Comparison of ENCODE assay signal across 8 mouse cellular contexts in the genomic region with DNA sequence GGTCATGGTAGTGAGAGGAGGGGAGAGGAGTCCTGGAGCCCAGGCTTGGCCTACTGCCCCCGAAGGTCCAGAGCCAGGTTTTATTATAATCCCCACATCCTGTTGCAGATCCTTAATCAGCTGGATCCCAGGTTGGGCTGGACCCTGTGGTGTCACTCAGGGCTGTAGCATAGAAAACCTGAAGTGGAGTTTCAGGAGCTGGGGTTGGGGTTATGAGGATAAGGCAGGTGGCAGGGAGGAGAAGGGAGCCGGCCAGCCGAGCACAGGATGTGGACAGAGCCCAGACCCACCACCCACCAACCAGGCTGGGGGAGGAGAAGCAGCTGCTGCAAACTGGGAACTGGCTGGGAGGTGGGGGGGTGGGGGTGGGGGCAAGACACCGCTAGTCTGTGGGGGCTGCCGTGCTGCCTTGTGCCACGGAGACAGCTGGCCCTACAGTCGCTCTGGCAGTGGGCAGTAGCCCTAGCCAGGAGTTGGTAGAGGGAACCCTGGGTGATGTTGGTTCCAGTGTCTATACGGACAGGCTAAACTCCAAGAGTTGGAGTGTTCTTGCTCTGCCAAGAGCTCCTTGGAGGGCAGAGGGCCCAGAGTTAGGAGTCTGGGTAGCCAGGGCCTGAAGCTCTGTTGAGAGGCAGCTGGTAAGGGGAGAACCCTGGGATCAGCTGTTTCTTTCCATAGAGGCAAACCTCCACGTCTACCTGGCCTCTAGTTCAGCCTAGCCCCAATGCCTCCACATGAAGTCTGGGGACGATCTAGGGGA.
DNase-seq lines count a peak whose midpoint lies in the region; ATAC-seq and TF ChIP-seq lines count a peak whose summit lies in the region.

No protein-coding gene starts in this region.

- H3K4me2 ChIP-seq in intestine, postnatal 0 days (replicated peaks; ENCODE audit: low read depth): no peak overlapping the region
- H3K4me2 ChIP-seq in lung, embryonic 14.5 days: no peak overlapping the region

- H3K36me3 ChIP-seq in MEL (ENCODE audit: control insufficient read depth in 1 of 2, insufficient read depth in 2 of 2, low read length in 2 of 2): no peaks in the 10 kb centered on the region
- no peaks in the 10 kb centered on the region; the same call in 1 of the 2 replicates for H3K36me3 ChIP-seq in intestine, postnatal 0 days (ENCODE audit: control insufficient read depth, insufficient read depth)
- H3K36me3 ChIP-seq in lung, embryonic 14.5 days (ENCODE audit: insufficient read depth): no peaks in the 10 kb centered on the region

- WGBS in intestine, postnatal 0 days: 58% methylated on average over 10 of the region's 10 CpGs
- WGBS in lung, embryonic 14.5 days: 39% methylated on average over 10 of the region's 10 CpGs

- TF ChIP-seq RAD21 in MEL (IDR thresholded peaks at IDR 0.05; ENCODE audit: low read depth, low read length): no peak

- no peak for TF ChIP-seq EP300 in MEL (IDR thresholded peaks at IDR 0.05; ENCODE audit: low read depth in 1 of 2, low read length in 2 of 2)

- TF ChIP-seq POLR2A in MEL (IDR thresholded peaks at IDR 0.05; ENCODE audit: control insufficient read depth in 1 of 2, insufficient read depth in 1 of 2, low read depth in 1 of 2, low read length in 2 of 2, poor library complexity in 1 of 2): no peak

- peak; percentile 95 for ATAC-seq in common myeloid progenitor, adult 5-6 weeks (replicated peaks; ENCODE audit: low read depth, poor library complexity, severe bottlenecking)
- 0 out of 2 replicates have a peak, but pooled peaks have one; percentile 37 for ATAC-seq in intestine, postnatal 0 days
- peak; percentile 78 for ATAC-seq in lung, embryonic 14.5 days (ENCODE audit: insufficient read depth)

- TF ChIP-seq CTCF in MEL (IDR thresholded peaks at IDR 0.05 in 2 of 3, conservative IDR thresholded peaks at IDR 0.05 in 1 of 3; ENCODE audit: control insufficient read depth in 1 of 3, insufficient read depth in 1 of 3, low read depth in 2 of 3, low read length in 3 of 3, poor library complexity in 1 of 3, severe bottlenecking in 1 of 3): no peak
- no peak for TF ChIP-seq CTCF in intestine, postnatal 0 days (IDR thresholded peaks at IDR 0.05; ENCODE audit: low read depth)
- no peak for TF ChIP-seq CTCF in lung, embryonic 14.5 days (IDR thresholded peaks at IDR 0.05; ENCODE audit: low read depth)

- H3K27ac ChIP-seq in MEL (ENCODE audit: control insufficient read depth, low read depth, low read length): no peak overlapping the region
- no peak overlapping the region for H3K27ac ChIP-seq in intestine, postnatal 0 days (ENCODE audit: low read depth, low read length)
- H3K27ac ChIP-seq in lung, embryonic 14.5 days (ENCODE audit: low read depth): no peak overlapping the region

- peak; percentile 34 for DNase-seq in MEL (ENCODE audit: low read depth, low spot score)
- peak; percentile 61 for DNase-seq in heart, adult 18-20 months
- peak; percentile 86 for DNase-seq in lung, embryonic 14.5 days
- DNase-seq in retina, adult 2 months (ENCODE audit: low read depth, low spot score): peak; percentile 91
- DNase-seq in layer of hippocampus, postnatal 25 days (ENCODE audit: extremely low spot score in 1 of 2, low spot score in 1 of 2): no peak
- no peak for DNase-seq in adrenal gland, adult 8-10 months

- no peaks in the 10 kb centered on the region for H3K4me1 ChIP-seq in MEL (ENCODE audit: control insufficient read depth in 1 of 2, insufficient read depth in 2 of 2, low read length in 2 of 2)
- H3K4me1 ChIP-seq in intestine, postnatal 0 days (replicated peaks; ENCODE audit: control insufficient read depth, insufficient read depth, low read length): no peaks in the 10 kb centered on the region
- peaks cover 12% of the 10 kb centered on the region for H3K4me1 ChIP-seq in lung, embryonic 14.5 days (ENCODE audit: insufficient read depth)

- H3K9ac ChIP-seq in MEL (ENCODE audit: control insufficient read depth, low read depth, low read length, poor library complexity, severe bottlenecking): no peak overlapping the region
- H3K9ac ChIP-seq in intestine, postnatal 0 days (ENCODE audit: low read depth, low read length): no peak overlapping the region
- H3K9ac ChIP-seq in lung, embryonic 14.5 days: no peak overlapping the region

- no peaks in the 10 kb centered on the region for H3K27me3 ChIP-seq in MEL (ENCODE audit: control insufficient read depth in 1 of 2, insufficient read depth in 2 of 2, low read length in 2 of 2)
- no peaks in the 10 kb centered on the region for H3K27me3 ChIP-seq in intestine, postnatal 0 days (replicated peaks; ENCODE audit: control insufficient read depth, insufficient read depth, low read length)
- no peaks in the 10 kb centered on the region for H3K27me3 ChIP-seq in lung, embryonic 14.5 days (ENCODE audit: insufficient read depth, low read length)

- no peak overlapping the region for H3K4me3 ChIP-seq in MEL (ENCODE audit: control insufficient read depth in 1 of 2, insufficient read depth in 1 of 2, low read depth in 2 of 2, low read length in 2 of 2)
- H3K4me3 ChIP-seq in intestine, postnatal 0 days (ENCODE audit: low read depth, low read length): no peak overlapping the region
- H3K4me3 ChIP-seq in lung, embryonic 14.5 days (ENCODE audit: low read depth, low read length): no peak overlapping the region

- H3K79me2 ChIP-seq in MEL (ENCODE audit: control insufficient read depth, insufficient read depth, low read length, poor library complexity): no peaks in the 10 kb centered on the region

- no peaks in the 10 kb centered on the region for H3K9me3 ChIP-seq in MEL (replicated peaks; ENCODE audit: insufficient read depth, low read length)
- H3K9me3 ChIP-seq in intestine, postnatal 0 days (ENCODE audit: control insufficient read depth): no peaks in the 10 kb centered on the region
- no peaks in the 10 kb centered on the region for H3K9me3 ChIP-seq in lung, embryonic 14.5 days (ENCODE audit: low read depth, low read length)

TF ChIP-seq in MEL, 35 proteins besides CTCF, POLR2A, EP300 and RAD21:
- peak; percentile 29; the same call in 1 of the 2 replicates for TF ChIP-seq SIN3A (IDR thresholded peaks at IDR 0.05; ENCODE audit: low read length)
- no peak for TF ChIP-seq MEF2A (IDR thresholded peaks at IDR 0.05; ENCODE audit: extremely low read depth, insufficient replicate concordance, low read depth, low read length, poor library complexity, severe bottlenecking)
- no peak for TF ChIP-seq RCOR1 (IDR thresholded peaks at IDR 0.05; ENCODE audit: low read depth, low read length)
- TF ChIP-seq MAFK (IDR thresholded peaks at IDR 0.05; ENCODE audit: borderline replicate concordance, low read depth, low read length): no peak
- TF ChIP-seq MAZ (IDR thresholded peaks at IDR 0.05; ENCODE audit: low read depth, low read length): no peak

Comparison
In these comparisons a context has a peak if more than half of its experiments do, and no peak if none do; other contexts are left out.
1. DNase-seq: peak in MEL (single experiment), heart, adult 18-20 months (2 of 2), lung, embryonic 14.5 days (single experiment) and retina, adult 2 months (single experiment); none in layer of hippocampus, postnatal 25 days (0 of 2) and adrenal gland, adult 8-10 months (single experiment).
2. ATAC-seq: peak in every context shown above with its lines; median percentile 95 in common myeloid progenitor, adult 5-6 weeks; 78 in lung, embryonic 14.5 days; 37 in intestine, postnatal 0 days.